Mouse (Mus musculus) liver, embryonic 15.5 days (tissue): ENCODE measurements around the gene Znfx1. TPM values are rescaled to one million over a fixed set of nuclear protein-coding genes. Genes with fewer than 3 reads are reported as not detected.
"Not testable (repeated sequence)": the region's sequence is repeated elsewhere in the genome, so short reads cannot be mapped to it uniquely, and the experiment has no call there.

Source experiments
- ATAC-seq: fragments of 200-750 bp; cut with Nextera tagmentation; 2 replicates; pipeline ENCODE4 v1.8.0; 2017; ENCODE audit warnings: moderate number of reproducible peaks, mild to moderate bottlenecking, moderate library complexity; ENCODE audit not compliant: insufficient read depth
- H3K27ac ChIP-seq: fragments of 300-500 bp; sonication (generic); replicated peaks from 2 replicates; pipeline ENCODE4 v1.5.1; 2015; ENCODE audit warnings: mild to moderate bottlenecking, inconsistent platforms
- H3K27me3 ChIP-seq: fragments of 300-500 bp; sonication (generic); 2 replicates; pipeline ENCODE4 v1.6.1; 2015; ENCODE audit warnings: mild to moderate bottlenecking, inconsistent platforms
- H3K36me3 ChIP-seq: fragments of 300-500 bp; sonication (generic); replicated peaks from 2 replicates; pipeline ENCODE4 v1.6.1; 2015; ENCODE audit warnings: moderate library complexity, mild to moderate bottlenecking, inconsistent platforms
- H3K4me1 ChIP-seq: fragments of 300-500 bp; sonication (generic); replicated peaks from 2 replicates; pipeline ENCODE4 v1.6.1; 2015; ENCODE audit warnings: inconsistent platforms
- H3K4me2 ChIP-seq: fragments of 300-500 bp; sonication (generic); 2 replicates; pipeline ENCODE4 v1.6.1; 2015; ENCODE audit warnings: moderate library complexity, mild to moderate bottlenecking, inconsistent platforms
- H3K4me3 ChIP-seq: fragments of 300-500 bp; sonication (generic); replicated peaks from 2 replicates; pipeline ENCODE4 v1.5.1; 2015; ENCODE audit warnings: mild to moderate bottlenecking, inconsistent platforms
- H3K9ac ChIP-seq: fragments of 300-500 bp; sonication (generic); 2 replicates; pipeline ENCODE4 v1.6.1; 2015; ENCODE audit warnings: moderate library complexity, mild to moderate bottlenecking, inconsistent platforms
- H3K9me3 ChIP-seq: fragments of 300-500 bp; sonication (generic); replicated peaks from 2 replicates; pipeline ENCODE4 v1.6.1; 2016; ENCODE audit warnings: inconsistent platforms
- WGBS: fragments of 180-500 bp; shearing (Covaris S2); methylation state at CpG from one replicate; pipeline ENCODE4 v1.1.7; 2015; ENCODE audit warnings: mixed read lengths; ENCODE audit not compliant: insufficient replicate concordance; 5-methylcytosine and 5-hydroxymethylcytosine counted together
- polyA plus RNA-seq: library from polyadenylated mRNA; unstranded; fragments of >200 nt; fragmentation: Nextera tagmentation; extraction: Ambion mirVana; gene quantifications from 2 replicates; pipeline ENCODE4 v1.2.1, GENCODE M21; 2015

The Znfx1 gene
- polyA plus RNA-seq, 1 experiment from 2014 or later = 9.8 TPM

- Histone ChIP-seq H3K4me3 (no peak overlapping the region), H3K4me1 (peaks cover 34% of the 10 kb centered on the region), H3K9me3 (no peaks in the 10 kb centered on the region), H3K9ac (no peak overlapping the region), H3K27me3 (peaks cover 15% of the 10 kb centered on the region; the same call in 1 of the 2 replicates), H3K4me2 (no peak overlapping the region), H3K36me3 (no peaks in the 10 kb centered on the region), H3K27ac (no peak overlapping the region)
- WGBS = 43% methylated on average over 4 of the region's 4 CpGs
- ATAC-seq = no peak
Measured at GRCm38 (mm10) chr2:167009483-167009882, 53.3 kb downstream of the Znfx1 start.

GRCm38 (mm10) chr2:167007565-167007964, 55.2 kb downstream of the Znfx1 start:
- not testable (repeated sequence) for H3K4me2 ChIP-seq, H3K9ac ChIP-seq, H3K4me3 ChIP-seq, H3K36me3 ChIP-seq, H3K27ac ChIP-seq, H3K9me3 ChIP-seq, ATAC-seq
- H3K4me1 ChIP-seq = peaks cover 38% of the 10 kb centered on the region
- peaks cover 15% of the 10 kb centered on the region; the same call in 1 of the 2 replicates for H3K27me3 ChIP-seq
- WGBS = 52% methylated on average over 4 of the region's 4 CpGs

DNA sequence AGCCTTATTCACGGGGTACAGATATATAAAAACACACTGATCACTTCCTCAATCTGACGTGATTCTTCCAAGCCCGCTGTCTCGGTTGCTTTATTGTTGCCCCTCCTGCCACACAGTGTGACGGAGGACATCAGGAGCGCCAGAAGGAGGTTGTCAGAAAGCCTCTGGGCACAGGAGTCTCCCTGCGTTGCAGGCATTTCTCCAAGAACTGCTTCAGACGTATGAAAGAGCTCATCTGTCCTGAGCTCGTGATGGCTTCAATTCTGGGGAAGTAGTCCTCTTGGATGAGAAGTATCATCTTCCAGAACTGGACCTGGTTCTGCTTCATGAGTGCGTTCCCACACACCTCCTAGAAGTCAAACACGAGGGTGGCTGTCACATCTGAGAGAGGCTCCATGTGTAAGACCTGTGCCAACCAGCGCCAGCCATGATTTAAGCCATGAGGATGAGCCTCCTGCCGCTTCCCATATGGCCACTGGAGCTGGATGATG, 55.8 kb downstream of the Znfx1 start:
- H3K9me3 ChIP-seq = no peaks in the 10 kb centered on the region
- no peak overlapping the region for H3K27ac ChIP-seq
- ATAC-seq = no peak
- no peak overlapping the region; the same call in 1 of the 2 replicates for H3K4me2 ChIP-seq
- no peak overlapping the region for H3K4me3 ChIP-seq
- WGBS = 56% methylated on average over 13 of the region's 13 CpGs
- H3K4me1 ChIP-seq = peaks cover 38% of the 10 kb centered on the region
- no peak overlapping the region for H3K9ac ChIP-seq
- no peaks in the 10 kb centered on the region for H3K36me3 ChIP-seq
- peaks cover 15% of the 10 kb centered on the region; the same call in 1 of the 2 replicates for H3K27me3 ChIP-seq

- Histone ChIP-seq H3K9ac (no peak overlapping the region), H3K4me3 (no peak overlapping the region), H3K4me2 (no peak overlapping the region), H3K27ac (no peak overlapping the region), H3K36me3 (no peaks in the 10 kb centered on the region), H3K9me3 (no peaks in the 10 kb centered on the region), H3K4me1 (peaks cover 38% of the 10 kb centered on the region), H3K27me3 (peaks cover 17% of the 10 kb centered on the region; the same call in 1 of the 2 replicates)
- WGBS = 78% methylated on average over 2 of the region's 2 CpGs
- ATAC-seq = no peak
Measured at GRCm38 (mm10) chr2:167006355-167006754, 56.5 kb downstream of the Znfx1 start.

DNA sequence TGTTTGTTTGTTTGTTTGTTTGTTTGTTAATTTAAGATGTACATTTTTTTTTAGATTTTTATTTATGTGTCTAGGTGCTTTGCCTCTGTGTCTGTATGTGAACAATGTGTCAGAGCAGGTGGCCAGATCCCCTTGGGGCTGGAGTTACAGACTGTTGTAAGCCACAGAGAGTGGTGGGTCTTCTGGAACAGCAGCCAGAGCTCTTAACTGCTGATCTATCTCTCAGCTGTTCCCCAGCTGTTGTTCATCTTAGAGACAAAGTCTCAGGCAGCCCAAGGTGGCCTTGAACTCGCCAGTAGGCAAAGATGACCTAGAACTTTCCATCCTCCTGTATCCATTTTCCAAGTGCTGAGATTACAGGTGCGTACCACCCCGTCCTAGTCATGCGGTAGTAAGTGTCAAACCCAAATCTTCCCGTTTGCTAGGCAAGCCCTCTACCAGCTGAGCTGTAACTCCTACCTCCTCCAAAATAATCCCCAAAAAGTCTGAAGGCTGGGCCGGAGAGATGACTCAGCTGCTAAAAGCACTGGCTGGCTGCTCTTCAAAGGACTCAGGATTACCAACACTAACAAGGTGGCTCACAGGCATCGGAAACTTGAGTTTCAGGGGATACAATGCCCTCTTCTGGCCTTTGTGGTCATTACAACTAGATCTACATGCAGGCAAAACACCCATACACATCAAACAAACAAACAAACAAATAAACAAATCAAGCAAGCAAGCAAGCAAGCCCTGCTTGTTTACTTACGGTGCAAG, 58.5 kb downstream of the Znfx1 start:
- ATAC-seq = no peak
- H3K4me3 ChIP-seq = no peak overlapping the region
- no peaks in the 10 kb centered on the region for H3K9me3 ChIP-seq
- H3K4me2 ChIP-seq = no peak overlapping the region
- peaks cover 31% of the 10 kb centered on the region for H3K4me1 ChIP-seq
- H3K27ac ChIP-seq = no peak overlapping the region
- H3K9ac ChIP-seq = no peak overlapping the region
- WGBS = 43% methylated on average over 8 of the region's 8 CpGs
- H3K36me3 ChIP-seq = no peaks in the 10 kb centered on the region
- peaks cover 22% of the 10 kb centered on the region; the same call in 1 of the 2 replicates for H3K27me3 ChIP-seq

GRCm38 (mm10) chr2:167001486-167001885, 61.3 kb downstream of the Znfx1 start:
- no peaks in the 10 kb centered on the region for H3K9me3 ChIP-seq
- no peak overlapping the region for H3K4me3 ChIP-seq
- H3K4me1 ChIP-seq = peaks cover 18% of the 10 kb centered on the region
- H3K9ac ChIP-seq = no peak overlapping the region
- H3K36me3 ChIP-seq = no peaks in the 10 kb centered on the region
- H3K4me2 ChIP-seq = no peak overlapping the region
- 67% methylated on average over 9 of the region's 9 CpGs for WGBS
- ATAC-seq = no peak
- H3K27ac ChIP-seq = no peak overlapping the region
- peaks cover 11% of the 10 kb centered on the region; the same call in 1 of the 2 replicates for H3K27me3 ChIP-seq

DNA sequence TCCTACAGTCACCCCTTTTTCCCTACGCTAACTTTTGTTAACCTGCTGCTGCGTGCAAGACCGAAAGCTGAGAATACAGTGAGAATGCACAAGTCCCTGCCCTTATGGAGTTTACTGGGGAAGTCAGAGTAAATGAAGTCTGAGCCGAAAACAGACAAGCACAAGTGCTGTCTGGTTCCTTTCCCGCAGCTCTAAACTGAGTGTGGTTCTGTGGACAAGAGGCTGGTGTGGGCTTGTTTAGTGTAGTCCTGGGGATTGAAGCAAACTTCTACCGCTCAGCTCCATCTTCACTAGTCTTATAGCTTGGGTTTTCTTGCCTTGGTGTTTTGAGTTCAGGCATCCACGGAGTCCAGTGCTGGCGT, 66.3 kb downstream of the Znfx1 start:
- Histone ChIP-seq H3K9ac (peak overlapping the region; percentile 97), H3K36me3 (no peaks in the 10 kb centered on the region)

GRCm38 (mm10) chr2:166995796-166996532, 66.9 kb downstream of the Znfx1 start, which contains the start of gene Stau1:
TSS of gene Stau1 (minus strand) at chr2:166996299.
- ATAC-seq = peak; percentile 98
- Histone ChIP-seq H3K4me2 (peak within 1 kb of the TSS; percentile 88), H3K4me3 (peak within 1 kb of the TSS; percentile 89), H3K36me3 (no peaks in the 10 kb centered on the region), H3K4me1 (peaks cover 49% of the 10 kb centered on the region), H3K27me3 (peaks cover under 1% of the 10 kb centered on the region; the same call in 1 of the 2 replicates), H3K9me3 (no peaks in the 10 kb centered on the region), H3K9ac (peak within 1 kb of the TSS; percentile 97), H3K27ac (peak within 1 kb of the TSS; percentile 94)
- under 1% methylated on average over 86 of the region's 88 CpGs for WGBS

More for the DNA sequence above, 66.3 kb downstream of the Znfx1 start:
- 33% methylated on average over 8 of the region's 8 CpGs for WGBS
- peaks cover 6% of the 10 kb centered on the region; the same call in 1 of the 2 replicates for H3K27me3 ChIP-seq
- peak overlapping the region; percentile 88 for H3K4me2 ChIP-seq
- peak; percentile 23 for ATAC-seq
- H3K4me3 ChIP-seq = peak overlapping the region; percentile 89
- no peaks in the 10 kb centered on the region for H3K9me3 ChIP-seq
- peak overlapping the region; percentile 94 for H3K27ac ChIP-seq
- peaks cover 44% of the 10 kb centered on the region for H3K4me1 ChIP-seq

DNA sequence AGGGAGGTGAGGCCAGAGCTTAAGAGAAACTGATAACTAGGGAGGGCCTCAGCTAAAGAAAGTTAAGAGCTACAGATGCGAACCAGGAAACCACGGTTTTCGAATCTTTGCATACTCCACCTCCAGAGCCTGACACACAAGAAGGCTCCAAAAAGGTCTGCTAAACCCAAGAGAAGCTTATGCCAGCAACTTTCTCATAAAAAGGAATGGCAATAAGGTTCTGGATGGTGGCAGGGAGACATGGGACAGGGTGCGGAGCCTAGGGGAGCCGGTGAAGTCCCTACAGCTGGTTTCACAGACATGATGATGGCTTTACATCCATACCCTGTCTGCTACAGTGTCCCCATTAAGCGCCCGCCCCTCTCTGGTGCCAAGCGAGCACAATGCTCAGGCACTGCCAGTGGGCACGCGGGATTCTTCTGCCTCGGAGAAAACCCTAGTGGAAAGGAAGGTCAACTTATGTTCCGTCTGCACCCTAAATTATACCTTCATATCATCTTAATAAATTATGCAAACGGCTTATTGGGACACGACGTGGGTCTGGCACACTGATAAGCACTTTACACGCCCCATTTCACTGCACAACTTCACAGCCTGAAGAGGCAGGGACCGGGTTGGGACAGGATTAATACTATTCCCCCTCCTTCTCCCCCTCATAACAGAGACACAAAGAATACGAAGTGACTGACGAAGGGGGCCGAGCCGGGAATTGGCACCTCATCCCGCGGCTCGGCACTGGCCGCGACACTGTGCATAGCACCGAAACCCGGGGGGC, 67.6 kb downstream of the Znfx1 start:
- H3K27ac ChIP-seq = peak overlapping the region; percentile 94
- H3K4me1 ChIP-seq = peaks cover 56% of the 10 kb centered on the region
- peak overlapping the region; percentile 89 for H3K4me3 ChIP-seq
- H3K9me3 ChIP-seq = no peaks in the 10 kb centered on the region
- peak overlapping the region; percentile 97 for H3K9ac ChIP-seq
- no peaks in the 10 kb centered on the region for H3K36me3 ChIP-seq
- peak; percentile 23 for ATAC-seq
- H3K27me3 ChIP-seq = no peaks in the 10 kb centered on the region
- H3K4me2 ChIP-seq = peak overlapping the region; percentile 88
- under 1% methylated on average over 28 of the region's 28 CpGs for WGBS

- Histone ChIP-seq H3K4me3 (no peak overlapping the region), H3K4me2 (peak overlapping the region; percentile 88), H3K4me1 (peaks cover 75% of the 10 kb centered on the region), H3K27ac (peak overlapping the region; percentile 72), H3K9ac (no peak overlapping the region), H3K9me3 (no peaks in the 10 kb centered on the region), H3K36me3 (no peaks in the 10 kb centered on the region), H3K27me3 (no peaks in the 10 kb centered on the region)
- no peak for ATAC-seq
Measured at GRCm38 (mm10) chr2:166991945-166992344, 70.9 kb downstream of the Znfx1 start.
